Mouse (Mus musculus): ENCODE results near the gene Psap. TPM values are rescaled to one million over a fixed set of nuclear protein-coding genes. Genes with fewer than 3 reads are reported as not detected.

Gene Psap
- polyA plus RNA-seq, 1 experiment from 2014 or later = 68.7 TPM

DNA sequence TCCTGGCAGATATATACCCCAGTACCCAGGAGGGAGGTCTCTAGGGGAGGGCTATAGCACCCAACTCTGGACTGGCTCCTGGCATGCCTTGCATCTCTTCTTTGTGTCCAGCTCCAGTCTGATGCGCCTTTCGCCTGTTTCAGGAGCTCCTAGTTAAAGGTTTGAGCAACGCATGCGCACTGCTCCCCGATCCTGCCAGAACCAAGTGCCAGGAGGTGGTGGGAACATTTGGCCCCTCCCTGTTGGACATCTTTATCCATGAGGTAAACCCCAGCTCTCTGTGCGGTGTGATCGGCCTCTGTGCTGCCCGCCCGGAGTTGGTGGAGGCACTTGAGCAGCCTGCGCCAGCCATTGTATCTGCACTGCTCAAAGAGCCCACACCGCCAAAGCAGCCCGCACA, 22.2 kb downstream of the Psap start:
- H3K27me3 ChIP-seq (ENCODE audit: poor library complexity, severe bottlenecking) = no peaks in the 10 kb centered on the region
- peaks cover 83% of the 10 kb centered on the region for H3K36me3 ChIP-seq (replicated peaks)
- no peak for DNase-seq (ENCODE audit: extremely low spot score, low spot score)
- H3K4me1 ChIP-seq = no peaks in the 10 kb centered on the region
- no peaks in the 10 kb centered on the region for H3K9me3 ChIP-seq
- H3K27ac ChIP-seq = no peak overlapping the region
- H3K4me3 ChIP-seq = no peak overlapping the region
- 97% methylated on average over 12 of the region's 12 CpGs for WGBS

DNA sequence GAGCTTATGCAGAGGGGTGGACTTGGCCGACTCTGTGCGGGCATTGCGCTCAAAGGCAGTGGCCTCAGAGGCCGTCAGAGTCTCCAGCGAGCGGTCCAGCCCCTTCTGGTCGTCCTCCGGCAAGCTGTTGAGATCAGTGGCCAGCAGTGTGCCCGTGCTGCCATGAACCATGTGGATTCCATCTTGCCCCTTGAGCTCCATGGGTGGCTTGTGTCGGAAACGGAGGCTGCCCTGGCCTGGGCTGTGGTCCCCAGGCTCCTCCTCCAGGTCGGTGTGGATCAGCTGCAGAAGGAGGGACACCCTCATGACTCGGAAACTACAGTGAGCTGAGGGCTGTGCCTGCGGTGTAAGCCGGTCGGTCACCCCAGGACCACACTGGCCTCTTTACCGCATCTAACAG, 26.0 kb downstream of the Psap start:
- H3K4me1 ChIP-seq = peaks cover 10% of the 10 kb centered on the region
- 88% methylated on average over 17 of the region's 17 CpGs for WGBS
- no peaks in the 10 kb centered on the region for H3K9me3 ChIP-seq
- no peaks in the 10 kb centered on the region for H3K27me3 ChIP-seq (ENCODE audit: poor library complexity, severe bottlenecking)
- no peak for DNase-seq (ENCODE audit: extremely low spot score, low spot score)
- no peak overlapping the region for H3K27ac ChIP-seq
- peaks cover 51% of the 10 kb centered on the region for H3K36me3 ChIP-seq (replicated peaks)
- no peak overlapping the region for H3K4me3 ChIP-seq

- H3K9me3 ChIP-seq = no peaks in the 10 kb centered on the region
- no peak overlapping the region for H3K4me3 ChIP-seq
- peaks cover 10% of the 10 kb centered on the region for H3K4me1 ChIP-seq
- no peak overlapping the region; the same call in 1 of the 2 replicates for H3K27ac ChIP-seq
- WGBS = 72% methylated on average over 15 of the region's 15 CpGs
- peak; percentile 84 for DNase-seq (ENCODE audit: extremely low spot score, low spot score)
- H3K27me3 ChIP-seq (ENCODE audit: poor library complexity, severe bottlenecking) = no peaks in the 10 kb centered on the region
- peaks cover 35% of the 10 kb centered on the region for H3K36me3 ChIP-seq (replicated peaks)
Measured at GRCm38 (mm10) chr10:60304854-60305628, 27.6 kb downstream of the Psap start.

- Histone ChIP-seq H3K27me3 (ENCODE audit: poor library complexity, severe bottlenecking) (no peaks in the 10 kb centered on the region), H3K27ac (no peak overlapping the region), H3K9me3 (no peaks in the 10 kb centered on the region), H3K36me3 (replicated peaks) (no peaks in the 10 kb centered on the region), H3K4me1 (peaks cover 2% of the 10 kb centered on the region), H3K4me3 (no peak overlapping the region)
- WGBS = 91% methylated on average over 13 of the region's 13 CpGs
- no peak for DNase-seq (ENCODE audit: extremely low spot score, low spot score)
Measured at GRCm38 (mm10) chr10:60310629-60311028, 33.2 kb downstream of the Psap start.

- DNase-seq (ENCODE audit: extremely low spot score, low spot score) = no peak
- Histone ChIP-seq H3K27ac (no peak overlapping the region), H3K4me3 (no peak overlapping the region), H3K4me1 (no peaks in the 10 kb centered on the region), H3K27me3 (ENCODE audit: poor library complexity, severe bottlenecking) (no peaks in the 10 kb centered on the region), H3K9me3 (no peaks in the 10 kb centered on the region), H3K36me3 (replicated peaks) (no peaks in the 10 kb centered on the region)
- WGBS = 91% methylated on average over 5 of the region's 5 CpGs
Measured at GRCm38 (mm10) chr10:60313606-60314005, 36.2 kb downstream of the Psap start.

GRCm38 (mm10) chr10:60316166-60316565, 38.7 kb downstream of the Psap start:
- Histone ChIP-seq H3K4me3 (no peak overlapping the region), H3K27ac (no peak overlapping the region), H3K4me1 (no peaks in the 10 kb centered on the region), H3K27me3 (ENCODE audit: poor library complexity, severe bottlenecking) (no peaks in the 10 kb centered on the region), H3K36me3 (replicated peaks) (no peaks in the 10 kb centered on the region), H3K9me3 (no peaks in the 10 kb centered on the region)
- WGBS = 92% methylated on average over 4 of the region's 4 CpGs
- no peak for DNase-seq (ENCODE audit: extremely low spot score, low spot score)

GRCm38 (mm10) chr10:60328963-60329650, 51.7 kb downstream of the Psap start:
- H3K36me3 ChIP-seq (replicated peaks) = no peaks in the 10 kb centered on the region
- no peak overlapping the region for H3K27ac ChIP-seq
- no peak overlapping the region for H3K4me3 ChIP-seq
- WGBS = 90% methylated on average over 11 of the region's 11 CpGs
- no peak for DNase-seq (ENCODE audit: extremely low spot score, low spot score)
- no peaks in the 10 kb centered on the region for H3K27me3 ChIP-seq (ENCODE audit: poor library complexity, severe bottlenecking)
- no peaks in the 10 kb centered on the region for H3K4me1 ChIP-seq
- no peaks in the 10 kb centered on the region for H3K9me3 ChIP-seq

- no peak for DNase-seq (ENCODE audit: extremely low spot score, low spot score)
- Histone ChIP-seq H3K4me1 (no peaks in the 10 kb centered on the region), H3K36me3 (replicated peaks) (no peaks in the 10 kb centered on the region), H3K4me3 (no peak overlapping the region), H3K27ac (no peak overlapping the region), H3K9me3 (no peaks in the 10 kb centered on the region), H3K27me3 (ENCODE audit: poor library complexity, severe bottlenecking) (no peaks in the 10 kb centered on the region)
- WGBS = 84% methylated on average over 7 of the region's 7 CpGs
Measured at GRCm38 (mm10) chr10:60334583-60334982, 57.2 kb downstream of the Psap start.

DNA sequence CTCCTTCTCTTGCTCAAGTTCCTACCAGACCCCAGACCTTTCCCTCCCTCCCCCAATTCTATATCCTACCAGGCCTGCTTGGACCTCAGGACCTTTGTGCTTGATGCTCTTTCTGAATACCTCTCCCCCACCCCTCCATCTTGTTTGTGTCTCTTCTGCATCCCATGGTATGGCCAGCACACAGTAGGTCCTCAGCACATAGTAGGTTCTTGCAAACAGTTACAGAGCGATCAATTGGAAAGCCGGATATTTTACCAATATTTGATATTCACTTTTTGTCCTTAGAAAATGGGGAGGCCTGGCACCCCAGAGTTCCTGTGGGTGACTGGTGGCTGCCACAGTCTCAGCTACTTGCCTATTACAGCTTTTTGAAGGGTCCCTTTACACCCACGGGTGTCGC, 57.6 kb downstream of the Psap start:
- Histone ChIP-seq H3K4me1 (no peaks in the 10 kb centered on the region), H3K36me3 (replicated peaks) (no peaks in the 10 kb centered on the region), H3K27ac (no peak overlapping the region), H3K27me3 (ENCODE audit: poor library complexity, severe bottlenecking) (no peaks in the 10 kb centered on the region), H3K4me3 (no peak overlapping the region), H3K9me3 (no peaks in the 10 kb centered on the region)
- WGBS = 92% methylated on average over 4 of the region's 4 CpGs
- DNase-seq (ENCODE audit: extremely low spot score, low spot score) = no peak

DNA sequence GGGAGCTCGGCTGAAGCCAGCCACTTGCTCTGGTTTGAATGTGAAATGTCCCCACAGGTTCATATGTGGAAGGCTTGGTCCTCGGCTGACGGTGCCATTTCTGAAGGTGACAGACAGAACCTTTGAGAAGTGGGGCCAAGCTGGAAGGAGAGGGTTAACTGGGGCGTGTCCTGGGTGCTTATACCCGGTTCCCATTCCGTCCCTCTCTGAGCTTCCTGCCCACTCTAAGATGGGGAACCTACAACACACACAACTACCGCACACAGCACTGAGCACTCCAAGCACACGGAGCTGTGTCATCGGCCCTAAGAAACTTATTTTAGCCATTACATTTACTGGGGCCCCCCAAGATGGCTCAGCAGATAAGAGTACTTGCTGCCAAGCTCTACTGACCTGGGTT, 64.1 kb downstream of the Psap start:
- 87% methylated on average over 9 of the region's 9 CpGs for WGBS
- Histone ChIP-seq H3K27ac (no peak overlapping the region), H3K27me3 (ENCODE audit: poor library complexity, severe bottlenecking) (peaks cover 8% of the 10 kb centered on the region), H3K4me3 (no peak overlapping the region), H3K4me1 (peaks cover 21% of the 10 kb centered on the region), H3K36me3 (replicated peaks) (no peaks in the 10 kb centered on the region), H3K9me3 (no peaks in the 10 kb centered on the region)
- no peak for DNase-seq (ENCODE audit: extremely low spot score, low spot score)

DNA sequence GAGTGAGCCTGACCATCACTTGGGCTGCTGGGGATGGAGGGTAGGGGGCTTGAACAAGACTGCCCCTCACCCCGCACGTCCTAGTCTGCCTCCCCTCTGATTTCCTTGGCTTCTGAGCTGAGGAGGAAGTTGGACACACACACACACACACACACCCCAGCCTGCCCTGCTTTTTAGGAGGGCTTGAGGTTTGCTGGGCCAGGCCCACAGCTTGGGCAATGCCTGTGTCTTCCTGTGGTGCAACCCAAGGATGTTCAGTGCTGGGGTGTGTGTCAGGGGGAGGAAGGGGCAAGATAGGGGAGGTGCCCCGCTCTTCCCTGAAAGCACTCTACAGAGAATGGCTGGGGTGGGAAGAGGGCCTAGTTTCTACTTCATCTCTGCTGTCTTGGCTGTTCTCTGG, 66.7 kb downstream of the Psap start:
- H3K9me3 ChIP-seq = no peaks in the 10 kb centered on the region
- no peak overlapping the region for H3K4me3 ChIP-seq
- no peaks in the 10 kb centered on the region for H3K36me3 ChIP-seq (replicated peaks)
- 0 out of 2 replicates have a peak overlapping the region, but pooled peaks have one; percentile 31 for H3K27ac ChIP-seq
- WGBS = 82% methylated on average over 3 of the region's 3 CpGs
- H3K4me1 ChIP-seq = peaks cover 47% of the 10 kb centered on the region
- H3K27me3 ChIP-seq (ENCODE audit: poor library complexity, severe bottlenecking) = peaks cover 34% of the 10 kb centered on the region
- DNase-seq (ENCODE audit: extremely low spot score, low spot score) = no peak

- Histone ChIP-seq H3K4me3 (no peak overlapping the region), H3K27me3 (ENCODE audit: poor library complexity, severe bottlenecking) (peaks cover 35% of the 10 kb centered on the region), H3K27ac (no peak overlapping the region), H3K9me3 (no peaks in the 10 kb centered on the region), H3K36me3 (replicated peaks) (no peaks in the 10 kb centered on the region), H3K4me1 (peaks cover 64% of the 10 kb centered on the region)
- no peak for DNase-seq (ENCODE audit: extremely low spot score, low spot score)
- 85% methylated on average over 4 of the region's 4 CpGs for WGBS
Measured at GRCm38 (mm10) chr10:60346056-60346455, 68.6 kb downstream of the Psap start.

- peak within 1 kb of the TSS; percentile 79 for H3K27ac ChIP-seq
- H3K4me3 ChIP-seq = peak within 1 kb of the TSS; percentile 55
- no peaks in the 10 kb centered on the region for H3K9me3 ChIP-seq
- peaks cover 72% of the 10 kb centered on the region for H3K4me1 ChIP-seq
- WGBS = 0% methylated on average over 37 of the region's 37 CpGs
- DNase-seq (ENCODE audit: extremely low spot score, low spot score) = peak; percentile 81
- H3K36me3 ChIP-seq (replicated peaks) = no peaks in the 10 kb centered on the region
- H3K27me3 ChIP-seq (ENCODE audit: poor library complexity, severe bottlenecking) = peaks cover 35% of the 10 kb centered on the region
Measured at GRCm38 (mm10) chr10:60346701-60347405, 69.4 kb downstream of the Psap start, which contains the start of gene Vsir. Gene Vsir, plus strand, starts transcription at chr10:60346851.

All from forebrain, embryonic 10.5 days (tissue).